Mouse (Mus musculus) lung, postnatal 0 days (tissue): ENCODE results near the gene Mansc4.

Experiments
- CTCF ChIP-seq: IDR thresholded peaks from 2 replicates; pipeline ENCODE4 v1.5.1; 2016; ENCODE audit warnings: antibody characterized with exemption, mild to moderate bottlenecking
- EP300 ChIP-seq: IDR thresholded peaks from 2 replicates; pipeline ENCODE4 v1.6.1; 2016; ENCODE audit warnings: antibody characterized with exemption, mild to moderate bottlenecking, control low read depth

DNA sequence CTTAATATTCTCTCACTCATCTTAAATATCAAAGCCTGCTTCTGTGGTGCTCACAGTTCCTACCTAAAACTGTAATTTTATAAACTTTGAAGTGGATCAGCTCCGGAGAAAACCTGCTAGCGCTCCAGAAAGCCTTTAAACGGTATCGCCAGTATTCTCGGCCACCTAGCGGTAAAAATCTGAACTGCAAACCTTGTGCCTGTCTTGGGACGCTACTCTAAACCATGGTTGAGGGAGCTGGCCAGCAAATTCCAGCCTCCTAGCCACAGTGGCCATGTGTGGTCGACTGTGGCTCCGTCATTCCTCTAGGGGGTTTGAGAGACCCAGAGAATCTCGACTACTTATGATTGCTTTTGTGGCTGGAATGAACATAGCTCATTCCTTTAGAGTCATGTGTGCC is 29.7 kb upstream of the Mansc4 start:
- peak; percentile 87 for TF ChIP-seq CTCF
- no peak for TF ChIP-seq EP300
